Mouse (Mus musculus) liver, adult (tissue): ENCODE results near the gene Psen2.

Experiments used
- GATA4 ChIP-seq: IDR thresholded peaks from 2 replicates; pipeline ENCODE4 v1.6.1; 2014; ENCODE audit warnings: mild to moderate bottlenecking, low read length; ENCODE audit not compliant: insufficient replicate concordance

Psen2 gene

DNA sequence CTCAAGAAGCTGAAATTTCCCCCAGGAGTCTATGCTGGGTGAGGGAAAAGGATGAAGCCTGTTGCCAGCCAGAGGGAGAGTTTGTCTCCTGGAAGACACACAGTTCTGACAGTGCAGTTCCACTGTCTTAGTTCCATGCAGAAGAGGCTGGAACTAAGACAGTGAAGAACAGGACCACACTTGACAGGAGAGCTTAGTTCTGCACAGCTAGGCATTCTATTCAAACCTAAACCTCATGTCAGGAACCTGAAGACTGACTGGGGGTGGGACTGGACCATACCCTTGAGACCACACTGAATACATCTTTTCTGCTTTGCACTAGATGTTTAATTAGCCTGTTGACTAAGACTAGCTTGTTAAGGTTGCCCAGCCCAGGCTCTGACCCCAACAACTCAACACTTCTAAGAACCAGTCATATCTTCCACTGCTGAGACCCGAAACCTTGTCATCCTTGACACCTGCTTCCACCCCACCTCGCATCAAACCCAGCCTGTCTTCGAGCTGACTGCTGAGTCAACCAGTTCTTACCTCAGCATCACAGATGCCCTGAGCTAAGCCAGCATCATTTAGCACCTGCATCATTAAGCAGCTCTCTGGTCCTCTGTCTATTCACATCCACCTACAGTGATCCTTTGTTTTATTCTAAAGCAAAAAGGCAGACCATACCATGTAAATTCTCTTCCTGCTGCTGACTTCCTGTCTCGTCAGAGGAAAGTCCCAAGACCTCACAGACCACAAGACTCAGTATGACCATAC is 64.1 kb downstream of the Psen2 start, which contains the start of gene Coq8a:
Coq8a (minus strand) TSS at position 644 of the 756 bp plus-strand sequence.
- TF ChIP-seq GATA4 = no peak

DNA sequence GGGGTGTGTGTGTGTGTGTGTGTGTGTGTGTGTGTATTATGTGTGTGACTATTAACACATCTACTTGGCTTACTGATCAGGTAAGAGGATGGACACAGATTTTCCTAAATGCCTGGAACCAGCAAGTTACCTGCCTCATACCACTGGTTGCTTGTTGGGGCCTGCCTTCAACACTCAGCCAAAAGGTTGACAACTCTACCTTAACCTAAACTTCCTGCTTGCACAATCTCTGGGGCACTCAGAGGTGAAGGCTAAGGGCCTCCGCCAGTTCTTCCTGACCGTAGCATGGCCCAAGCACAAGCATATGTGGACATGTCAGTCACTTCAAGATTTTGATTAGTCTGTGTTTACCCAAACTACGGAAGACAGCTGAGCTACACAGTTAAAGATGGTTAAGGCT is 65.3 kb downstream of the Psen2 start:
- TF ChIP-seq GATA4 = no peak

DNA sequence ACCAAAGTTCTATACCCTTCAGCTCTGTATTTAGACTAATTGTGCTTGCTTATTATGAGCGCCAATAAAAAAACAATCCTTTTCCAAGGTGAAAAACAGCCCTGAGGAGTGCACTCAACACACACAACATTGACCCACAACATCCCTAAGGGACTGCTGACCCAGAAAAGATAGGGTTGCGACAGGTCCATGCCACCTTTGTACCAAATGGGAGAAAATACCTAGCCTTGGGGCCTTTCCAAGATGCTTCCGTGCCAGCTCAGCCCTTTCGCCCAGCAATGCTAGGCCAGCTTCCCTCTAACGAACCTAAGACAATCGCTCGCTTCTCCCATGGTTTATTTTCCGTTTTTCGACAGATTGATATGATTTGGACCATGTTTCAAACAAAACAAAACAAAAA is 66.7 kb downstream of the Psen2 start:
- no peak for TF ChIP-seq GATA4

DNA sequence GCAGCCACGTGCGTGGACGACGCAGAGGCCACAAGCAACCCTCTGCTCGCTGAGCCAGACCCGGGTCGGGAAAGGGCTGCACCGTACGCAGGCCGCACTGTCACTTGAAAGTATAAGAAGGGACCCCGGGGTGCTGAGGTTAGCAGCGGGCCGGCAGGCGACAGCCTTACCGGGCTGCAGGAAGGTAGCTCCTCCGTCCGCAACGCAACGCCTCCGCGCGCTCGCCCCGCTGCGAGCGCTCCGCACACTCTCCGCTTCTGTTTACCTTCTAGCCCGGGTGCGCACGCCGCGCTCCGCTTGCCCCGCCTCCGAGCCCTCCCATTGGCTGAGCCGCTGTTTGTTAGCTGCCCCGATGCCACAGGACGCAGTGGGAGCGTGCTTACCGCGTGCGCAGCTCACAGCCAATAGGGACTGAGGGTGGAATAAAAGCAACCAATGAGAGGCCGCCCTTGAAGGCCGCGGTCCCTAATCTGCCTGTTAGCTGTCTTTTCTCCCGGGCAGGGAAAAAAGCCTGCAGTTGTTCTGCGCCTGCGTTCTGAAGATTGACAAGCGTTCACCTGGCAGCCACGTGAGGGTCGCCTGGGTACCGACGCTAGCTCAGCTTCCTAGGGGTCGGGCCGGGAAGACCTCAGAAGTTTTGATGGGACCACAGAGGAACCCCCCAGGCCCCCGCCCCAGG is 67.4 kb downstream of the Psen2 start:
- peak; percentile 12; the same call in 1 of the 2 replicates for TF ChIP-seq GATA4

DNA sequence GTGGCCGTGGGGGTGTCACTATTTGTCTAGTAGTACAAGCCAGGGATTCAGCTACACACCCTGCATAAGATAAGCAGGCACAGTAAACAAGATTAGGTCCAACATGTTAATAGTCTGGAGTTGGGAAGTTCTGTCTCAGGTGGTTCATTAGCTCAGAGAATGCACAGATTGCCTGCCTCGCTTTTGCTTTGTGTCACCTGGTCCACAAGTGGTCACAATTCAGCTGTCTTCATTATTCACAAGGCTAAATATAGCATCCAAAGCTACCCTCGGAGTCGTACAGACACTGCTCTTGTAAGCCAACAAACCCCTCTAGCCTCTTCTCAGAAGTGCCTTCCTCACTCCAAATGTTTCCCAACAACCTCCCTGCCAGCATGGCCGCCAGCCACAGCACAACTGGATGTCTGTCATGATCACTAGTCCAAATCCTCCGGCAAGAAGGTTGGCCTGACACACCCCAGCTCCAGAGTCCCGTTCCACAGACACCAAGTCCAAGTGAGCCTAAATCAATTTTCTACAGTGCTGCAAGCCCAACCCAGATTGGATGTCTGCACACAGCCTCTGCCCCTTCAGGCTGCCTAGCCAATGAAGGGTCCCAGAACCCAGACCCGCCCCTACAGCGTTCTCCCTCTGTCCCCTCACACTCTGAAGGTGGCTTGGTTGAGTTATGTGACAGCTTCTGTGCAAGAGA is 68.3 kb downstream of the Psen2 start:
- no peak for TF ChIP-seq GATA4

DNA sequence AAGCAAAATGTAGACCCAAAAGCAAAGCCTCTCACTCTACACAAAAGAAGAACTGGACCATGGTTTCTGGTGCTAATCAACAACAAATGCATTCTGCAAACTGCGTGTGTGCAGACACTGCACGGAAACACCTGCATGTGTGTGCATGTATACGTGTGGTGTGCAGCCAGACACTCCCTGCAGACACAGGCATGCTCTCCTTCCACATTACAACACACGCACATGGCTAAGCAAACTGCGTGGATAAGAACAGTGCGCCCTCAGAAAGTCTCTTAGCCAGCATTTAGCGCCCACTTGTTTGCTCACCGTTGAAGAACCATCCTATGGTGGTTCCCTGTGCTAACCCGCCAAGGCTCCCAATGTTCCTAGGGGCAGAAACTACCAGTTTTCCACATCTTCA is 69.2 kb downstream of the Psen2 start:
- TF ChIP-seq GATA4 = no peak

DNA sequence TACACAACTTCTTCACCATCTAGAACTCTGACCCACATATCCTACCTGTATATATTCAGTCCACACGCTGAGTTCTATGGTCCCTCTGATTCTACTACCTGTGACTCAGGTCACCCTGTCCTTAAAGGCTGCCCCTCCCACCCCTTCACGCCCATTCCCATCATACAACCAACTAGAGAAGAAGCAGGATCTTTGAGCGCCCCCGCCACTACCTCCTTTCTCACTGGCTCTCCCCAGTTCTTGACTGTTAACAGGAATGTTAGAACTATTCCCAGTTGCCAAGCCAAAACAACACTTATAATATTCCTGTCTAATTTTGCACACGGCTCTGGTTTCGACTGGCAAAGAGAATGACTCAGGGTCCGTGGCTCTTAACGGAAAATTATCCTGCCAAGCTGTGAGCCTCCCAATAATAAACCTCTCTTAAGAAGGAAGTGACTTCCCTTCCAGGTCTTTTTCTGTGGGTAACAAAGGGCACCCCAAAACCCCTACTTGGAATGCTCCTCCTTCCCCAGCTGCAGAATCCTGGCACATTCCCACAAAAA is 69.8 kb downstream of the Psen2 start:
- TF ChIP-seq GATA4 = no peak

DNA sequence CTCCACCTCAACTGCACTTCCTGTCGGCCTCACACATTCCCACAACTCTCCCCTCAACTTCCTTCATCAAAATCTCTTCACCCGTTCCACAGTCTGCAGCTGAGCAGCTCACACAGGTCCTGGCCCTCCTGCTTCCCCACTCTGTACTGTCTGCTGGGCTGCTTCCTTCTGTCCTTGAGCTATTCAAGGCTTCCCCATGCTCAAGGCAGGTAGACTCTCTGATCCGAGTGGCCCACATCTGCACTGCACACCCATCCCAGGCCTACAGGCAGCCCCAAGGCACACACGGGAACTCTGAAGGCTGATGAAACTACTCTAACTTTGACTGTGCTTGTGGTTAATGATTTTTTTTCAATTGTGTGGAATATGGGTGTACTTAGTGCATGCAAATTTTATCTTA is 70.4 kb downstream of the Psen2 start:
- TF ChIP-seq GATA4 = no peak

DNA sequence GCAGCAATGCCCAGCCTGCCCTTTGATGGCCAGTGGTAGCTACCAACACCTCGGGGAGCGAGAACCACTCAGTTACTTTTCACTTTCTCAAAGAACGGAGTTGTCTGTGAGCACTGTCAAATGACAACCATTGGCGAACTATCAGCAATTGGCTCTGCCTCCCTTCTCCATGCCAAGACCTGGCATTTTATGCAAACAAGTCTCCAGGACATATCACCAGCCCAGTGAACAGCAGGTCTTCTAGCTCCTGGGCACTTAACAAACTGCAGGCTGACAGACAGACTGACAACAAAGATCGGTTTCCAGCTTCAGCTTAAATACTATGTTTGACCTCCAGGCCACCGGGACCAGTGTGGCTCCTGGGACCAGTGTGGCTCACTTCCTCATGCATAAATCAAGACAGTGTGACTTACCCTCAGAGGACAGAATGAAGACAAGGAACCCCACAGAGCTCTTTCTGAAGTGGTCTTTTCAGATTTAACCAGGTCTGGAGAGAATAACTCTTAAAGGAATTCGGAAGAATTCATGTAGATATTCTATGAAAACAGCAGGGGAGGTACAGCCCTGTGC is 71.5 kb downstream of the Psen2 start:
- TF ChIP-seq GATA4 = no peak

DNA sequence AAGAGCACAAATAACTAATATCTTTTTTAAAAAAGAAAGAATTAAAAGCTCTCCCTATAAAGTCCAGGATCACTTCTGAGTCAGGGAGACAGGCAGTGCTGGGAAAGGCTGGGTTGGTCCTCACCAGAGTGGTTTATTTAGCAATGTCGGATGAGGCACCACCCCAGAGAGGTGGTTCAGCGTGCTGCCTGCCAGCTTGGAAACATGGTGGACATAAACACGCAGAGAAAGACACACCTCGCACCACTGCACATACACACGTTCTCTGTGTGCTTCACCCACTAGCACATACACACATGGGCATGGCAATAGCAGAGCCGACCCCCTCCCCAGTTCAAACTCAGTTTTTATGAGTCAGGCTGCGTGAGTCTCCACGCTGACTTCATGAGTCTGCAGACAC is 72.1 kb downstream of the Psen2 start:
- no peak for TF ChIP-seq GATA4

DNA sequence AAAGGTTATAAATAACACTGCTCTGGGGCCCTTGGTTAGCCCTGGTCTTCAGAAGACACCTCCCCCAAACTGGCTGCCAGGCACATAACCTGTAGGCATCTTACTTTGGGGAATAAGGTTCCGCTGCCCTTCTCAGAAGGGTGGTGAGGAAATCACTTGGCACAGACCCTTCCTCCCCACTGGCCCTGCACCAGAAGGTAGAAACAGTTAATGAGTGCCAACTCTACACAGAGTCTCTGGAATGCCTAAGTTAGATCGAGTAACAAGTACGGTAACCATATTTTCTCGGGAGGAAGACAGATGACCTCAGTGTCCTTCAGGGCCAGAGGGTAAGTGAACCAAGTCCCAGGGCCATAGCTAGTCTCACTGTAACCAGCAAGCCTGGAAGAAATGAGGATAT is 74.3 kb downstream of the Psen2 start:
- TF ChIP-seq GATA4 = no peak

DNA sequence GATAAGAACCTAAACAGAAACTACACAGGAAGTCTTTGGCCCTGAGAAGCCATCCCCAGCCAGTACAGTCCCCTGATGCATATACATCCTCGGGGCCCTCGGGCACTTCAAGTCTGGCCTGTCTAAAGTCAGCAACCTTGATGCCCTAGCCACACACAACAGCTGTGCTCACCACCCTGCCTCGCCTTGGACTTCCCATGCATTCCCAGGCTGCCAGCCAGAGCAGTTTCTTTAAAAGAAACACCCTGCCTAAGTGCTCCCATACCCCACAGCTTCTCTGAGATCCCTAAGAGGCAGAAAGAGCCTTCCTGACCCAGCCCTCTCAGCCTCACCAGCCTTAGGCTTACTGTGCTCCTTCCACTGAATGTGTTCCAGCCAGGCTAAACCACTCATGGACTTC is 76.9 kb downstream of the Psen2 start:
- no peak for TF ChIP-seq GATA4

DNA sequence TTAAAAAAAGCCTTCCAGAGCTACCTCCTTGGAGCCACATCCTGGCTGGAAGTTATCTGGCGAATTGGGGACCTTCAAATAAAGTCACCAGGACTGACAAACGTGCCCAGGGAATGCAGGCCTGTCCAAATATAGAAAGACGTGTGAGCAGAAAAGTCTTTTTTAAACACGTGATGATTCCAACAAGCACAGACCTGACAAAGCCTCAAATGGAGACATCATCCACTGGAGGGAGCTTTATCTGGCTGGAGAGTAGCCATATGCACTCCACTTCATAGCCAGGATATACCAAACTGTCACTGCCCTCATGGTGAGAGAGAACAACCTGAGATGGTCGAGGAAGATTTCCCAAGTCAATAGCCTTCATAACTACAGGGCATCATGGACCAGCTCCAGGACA is 77.4 kb downstream of the Psen2 start:
- no peak for TF ChIP-seq GATA4

DNA sequence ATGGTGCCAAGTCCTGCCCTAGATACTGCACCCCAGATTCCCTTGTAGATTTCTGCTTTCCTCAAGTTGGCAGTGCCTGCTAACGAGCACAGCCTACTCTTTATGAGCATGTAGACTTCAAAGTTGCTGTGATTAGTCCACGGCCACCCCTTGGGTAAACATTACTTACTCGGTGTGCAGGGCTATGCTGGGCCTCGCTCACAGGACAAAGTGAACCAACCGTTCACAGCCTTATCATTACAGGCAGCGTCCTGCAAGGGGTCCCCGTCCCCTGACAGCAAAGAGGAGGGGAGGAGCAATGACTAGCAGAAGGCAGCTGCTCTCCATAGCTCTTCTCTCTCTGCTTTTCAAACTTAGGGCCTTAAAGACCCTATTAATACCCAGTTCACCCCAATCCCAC is 78.5 kb downstream of the Psen2 start:
- TF ChIP-seq GATA4 = no peak

DNA sequence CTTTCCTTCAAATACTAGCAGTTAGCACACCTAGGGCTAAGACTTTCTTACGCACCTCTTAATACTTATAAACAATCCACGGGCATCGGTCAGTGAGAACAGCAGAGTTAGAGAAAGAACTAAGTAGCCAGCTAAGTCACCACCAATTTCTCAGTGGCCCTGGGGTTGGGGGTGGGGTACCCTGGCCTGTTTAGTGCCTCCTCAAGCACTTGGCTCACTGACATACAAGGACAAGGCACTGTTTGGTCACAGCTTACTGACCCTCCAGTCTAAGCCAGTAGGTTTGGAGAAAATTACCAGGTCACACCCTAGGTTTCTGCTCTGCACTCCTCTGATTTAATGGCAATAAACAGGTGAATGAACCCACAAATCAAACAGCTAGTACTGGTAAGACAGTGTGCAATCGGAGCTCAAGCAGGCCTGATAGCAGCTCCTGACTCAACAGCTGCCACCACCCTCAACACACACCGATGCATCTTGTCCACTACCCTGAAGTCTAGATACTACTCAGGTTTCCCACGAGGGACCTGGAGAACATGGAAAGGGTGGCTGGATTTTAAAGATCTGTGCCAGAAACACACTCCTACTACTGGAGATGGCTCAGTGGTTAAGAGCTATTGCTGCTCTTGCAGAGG is 79.6 kb downstream of the Psen2 start:
- TF ChIP-seq GATA4 = no peak
